Mouse (Mus musculus) lung, adult 18-20 months (tissue): Measurements from ENCODE around the gene Cytip.

Source experiments
- DNase-seq, 2 experiments: peaks; one replicate each; pipeline ENCODE4 v3.0.0; 2022; ENCODE audit warnings: mixed read lengths in 2 of 2

The Cytip gene

GRCm38 (mm10) chr2:58195346-58195745 is at the start of gene Cytip:
TSS of gene Cytip (minus strand) at chr2:58195532.
- peak; percentile 59 to 74 for DNase-seq

GRCm38 (mm10) chr2:58240639-58241038 is 45.3 kb upstream of the Cytip start:
- DNase-seq, result no peak

GRCm38 (mm10) chr2:58237487-58237886 is 42.2 kb upstream of the Cytip start:
- no peak for DNase-seq

GRCm38 (mm10) chr2:58199442-58199841 is 4.1 kb upstream of the Cytip start:
- peak; percentile 55 to 63 for DNase-seq

- no peak for DNase-seq
Observed at GRCm38 (mm10) chr2:58196880-58197279, 1.5 kb upstream of the Cytip start.

GRCm38 (mm10) chr2:58194422-58195115 is 763 bp downstream of the Cytip start:
- no peak for DNase-seq

- no peak for DNase-seq
Observed at GRCm38 (mm10) chr2:58192160-58192559, 3.2 kb downstream of the Cytip start.

GRCm38 (mm10) chr2:58189501-58189900 is 5.8 kb downstream of the Cytip start:
- DNase-seq, result no peak

GRCm38 (mm10) chr2:58188903-58189302 is 6.4 kb downstream of the Cytip start:
- DNase-seq, result no peak

- no peak for DNase-seq
Observed at GRCm38 (mm10) chr2:58187310-58188051, 7.9 kb downstream of the Cytip start.

- DNase-seq, result no peak
Observed at GRCm38 (mm10) chr2:58184197-58184596, 11.1 kb downstream of the Cytip start.

GRCm38 (mm10) chr2:58183658-58184057 is 11.7 kb downstream of the Cytip start:
- DNase-seq, result peak in 1 of 2 experiments; percentile 45

- DNase-seq, result no peak
Observed at GRCm38 (mm10) chr2:58180776-58181175, 14.6 kb downstream of the Cytip start.

- DNase-seq, result no peak
Observed at GRCm38 (mm10) chr2:58179056-58179455, 16.3 kb downstream of the Cytip start.

- peak in 1 of 2 experiments; percentile 65 for DNase-seq
Observed at GRCm38 (mm10) chr2:58175392-58176291, 19.7 kb downstream of the Cytip start.

- no peak for DNase-seq
Observed at GRCm38 (mm10) chr2:58174476-58175286, 20.7 kb downstream of the Cytip start.

GRCm38 (mm10) chr2:58172963-58173362 is 22.4 kb downstream of the Cytip start:
- no peak for DNase-seq

GRCm38 (mm10) chr2:58169173-58169572 is 26.2 kb downstream of the Cytip start:
- no peak for DNase-seq

- DNase-seq, result no peak
Observed at GRCm38 (mm10) chr2:58167654-58168053, 27.7 kb downstream of the Cytip start.

GRCm38 (mm10) chr2:58166764-58167163 is 28.6 kb downstream of the Cytip start:
- DNase-seq, result no peak

GRCm38 (mm10) chr2:58163457-58164181 is 31.7 kb downstream of the Cytip start:
- DNase-seq, result no peak

GRCm38 (mm10) chr2:58161813-58162212 is 33.5 kb downstream of the Cytip start:
- DNase-seq, result no peak
